ENCODE assay signal across 18 mouse cellular contexts in genomic region chr11:49061865-49062264, GRCm38 (mm10). TPM values are rescaled to one million over a fixed set of nuclear protein-coding genes. Genes with fewer than 3 reads are reported as not detected.
DNase-seq lines count a peak whose midpoint lies in the region; ATAC-seq lines count a peak whose summit lies in the region.
"Not testable (repeated sequence)": the region's sequence is repeated elsewhere in the genome, so short reads cannot be mapped to it uniquely, and the experiment has no call there.
"Had no signal": no experiment of that assay in that cellular context is flagged by ENCODE, and none has a peak within 500 bp of the region (broad histone marks: within the 10 kb centered on the region; RNA-seq: fewer than 3 reads in every experiment).

No protein-coding gene starts in this region.

- peaks cover 34% of the 10 kb centered on the region for H3K79me2 ChIP-seq in macrophage (ENCODE audit: inconsistent target)

- ATAC-seq in granulocyte monocyte progenitor cell, adult 5-6 weeks (replicated peaks; ENCODE audit: poor library complexity, severe bottlenecking): 0 out of 2 replicates have a peak, but pooled peaks have one; percentile 18
- ATAC-seq in inflammation-experienced regulatory T-cells, adult 6 months: peak; percentile 74
- ATAC-seq in neutrophil, adult 5-6 weeks (ENCODE audit: extremely low read depth, insufficient number of reproducible peaks, low FRiP score, poor library complexity, severe bottlenecking): peak; percentile 37; the same call in 1 of the 2 replicates

- DNase-seq in CD4-positive, CD25-positive, alpha-beta regulatory T cell, adult 2 months (ENCODE audit: low read depth, low spot score): peak; percentile 47
- peak; percentile 5 for DNase-seq in thymus, postnatal 14 days

- not testable (repeated sequence) for H3K36me3 ChIP-seq in macrophage (ENCODE audit: inconsistent target)

- WGBS in macrophage (ENCODE audit: missing documents): 50% methylated on average over 1 of the region's 2 CpGs

- peak overlapping the region; percentile 24 for H3K27ac ChIP-seq in brown adipose tissue, adult 24 weeks (replicated peaks; ENCODE audit: low read depth, low read length)
- not testable (repeated sequence) for H3K27ac ChIP-seq in macrophage

- H3K4me1 ChIP-seq in brown adipose tissue, adult 24 weeks (ENCODE audit: control insufficient read depth, insufficient read depth, insufficient read length, low read length): not testable (repeated sequence)

- peak overlapping the region; percentile 56 for H3K4me3 ChIP-seq in brown adipose tissue, adult 24 weeks (ENCODE audit: insufficient read depth, low read depth, low read length)
- H3K4me3 ChIP-seq in macrophage (ENCODE audit: inconsistent target): peak overlapping the region; percentile 13; the same call in 1 of the 2 replicates

RNA-seq across cellular contexts. Expression of gene Tgtp2, which starts 2.1 kb away (rescaled TPM):
- polyA plus RNA-seq in brown adipose tissue, adult 24 weeks (2012; ENCODE audit: insufficient read depth, insufficient read length, missing spikeins): 19.9 and 29.5 TPM in 2 replicates
- total RNA-seq in granulocyte monocyte progenitor cell, adult 5-6 weeks (2014; fragmentation: Nextera tagmentation): 6.8 and 8.9 TPM in 2 replicates
- 27.9 and 40.5 TPM in 2 replicates for total RNA-seq in granulocyte monocyte progenitor cell, adult 5-6 weeks (2017)
- 100 to 1,000 TPM; 344 to 542 (median 352) TPM for polyA plus RNA-seq in inflammation-experienced regulatory T-cells, adult 6 months (2017; shearing (Covaris generic))
- 100 to 1,000 TPM in 13 of 26 experiments, 10 to 100 TPM in 8, 1 to 10 TPM in 5; 3.2 to 381 (median 96.4) TPM for total RNA-seq in macrophage (2018; cell fraction: chromatin; rRNA removed)
- 100 to 1,000 TPM in 14 of 26 experiments, 10 to 100 TPM in 12; 22.0 to 727 (median 214) TPM for total RNA-seq in macrophage (2018; cell fraction: cytosol; rRNA removed)
- 100 to 1,000 TPM in 15 of 26 experiments, 10 to 100 TPM in 11; 14.5 to 657 (median 295) TPM for total RNA-seq in macrophage (2018; cell fraction: nucleus; rRNA removed)
- 27.3 to 134 TPM (median 32.0 TPM) in 3 replicates for polyA plus RNA-seq in macrophage (2018)
- 76.6 and 92.3 TPM in 2 replicates for total RNA-seq in neutrophil, adult 5-6 weeks (2017)
- polyA plus RNA-seq: embryonic facial prominence, embryonic 10.5 days; erythroblast, embryonic 14.5 days; forebrain, embryonic 11.5 days; forebrain, embryonic 15.5 days; heart, embryonic 11.5 days; hindbrain, embryonic 10.5 days; hindbrain, embryonic 14.5 days had no signal

RNA-seq across cellular contexts. Expression of gene 9930111J21Rik2, which starts 10.8 kb away (rescaled TPM):
- polyA plus RNA-seq in brown adipose tissue, adult 24 weeks (2012; ENCODE audit: insufficient read depth, insufficient read length, missing spikeins): 1.8 and 4.0 TPM in 2 replicates
- total RNA-seq in granulocyte monocyte progenitor cell, adult 5-6 weeks (2014; fragmentation: Nextera tagmentation): 40.1 and 45.9 TPM in 2 replicates
- total RNA-seq in granulocyte monocyte progenitor cell, adult 5-6 weeks (2017): 29.3 and 35.2 TPM in 2 replicates
- 100 to 1,000 TPM; 118 to 148 (median 136) TPM for polyA plus RNA-seq in inflammation-experienced regulatory T-cells, adult 6 months (2017; shearing (Covaris generic))
- 100 to 1,000 TPM in 21 of 26 experiments, 10 to 100 TPM in 5; 39.0 to 542 (median 279) TPM for total RNA-seq in macrophage (2018; cell fraction: chromatin; rRNA removed)
- 100 to 1,000 TPM in 19 of 26 experiments, 10 to 100 TPM in 7; 41.5 to 220 (median 127) TPM for total RNA-seq in macrophage (2018; cell fraction: cytosol; rRNA removed)
- 100 to 1,000 TPM in 19 of 26 experiments, 10 to 100 TPM in 7; 48.5 to 419 (median 203) TPM for total RNA-seq in macrophage (2018; cell fraction: nucleus; rRNA removed)
- 39.3 to 117 TPM (median 92.6 TPM) in 3 replicates for polyA plus RNA-seq in macrophage (2018)
- 335 and 370 TPM in 2 replicates for total RNA-seq in neutrophil, adult 5-6 weeks (2017)
- polyA plus RNA-seq: erythroblast, embryonic 14.5 days; heart, embryonic 11.5 days had no signal

RNA-seq across cellular contexts. Expression of gene Ifi47, which starts 14.5 kb away (rescaled TPM):
- 2.9 and 4.6 TPM in 2 replicates for polyA plus RNA-seq in brown adipose tissue, adult 24 weeks (2012; ENCODE audit: insufficient read depth, insufficient read length, missing spikeins)
- total RNA-seq in granulocyte monocyte progenitor cell, adult 5-6 weeks (2014; fragmentation: Nextera tagmentation): 84.9 and 101 TPM in 2 replicates
- 45.8 and 73.5 TPM in 2 replicates for total RNA-seq in granulocyte monocyte progenitor cell, adult 5-6 weeks (2017)
- polyA plus RNA-seq in inflammation-experienced regulatory T-cells, adult 6 months (2017; shearing (Covaris generic)): 100 to 1,000 TPM; 364 to 477 (median 416) TPM
- total RNA-seq in macrophage (2018; cell fraction: chromatin; rRNA removed): 100 to 1,000 TPM in 13 of 26 experiments, 10 to 100 TPM in 11, 1 to 10 TPM in 2; 6.9 to 403 (median 98.1) TPM
- 100 to 1,000 TPM in 15 of 26 experiments, 10 to 100 TPM in 11; 52.2 to 394 (median 215) TPM for total RNA-seq in macrophage (2018; cell fraction: cytosol; rRNA removed)
- 100 to 1,000 TPM in 16 of 26 experiments, 10 to 100 TPM in 10; 27.4 to 356 (median 184) TPM for total RNA-seq in macrophage (2018; cell fraction: nucleus; rRNA removed)
- 34.8 to 249 TPM (median 64.0 TPM) in 3 replicates for polyA plus RNA-seq in macrophage (2018)
- total RNA-seq in neutrophil, adult 5-6 weeks (2017): 36.2 and 38.1 TPM in 2 replicates
- polyA plus RNA-seq: erythroblast, embryonic 14.5 days had no signal

RNA-seq across cellular contexts. Expression of gene Olfr1396, which starts 52.8 kb away (rescaled TPM):
- 0.38 TPM in 1 of 2 replicates, not detected in the other for polyA plus RNA-seq in brown adipose tissue, adult 24 weeks (2012; ENCODE audit: insufficient read depth, insufficient read length, missing spikeins)
- total RNA-seq in granulocyte monocyte progenitor cell, adult 5-6 weeks (2014; fragmentation: Nextera tagmentation): not detected in 2 replicates
- not detected in 2 replicates for total RNA-seq in granulocyte monocyte progenitor cell, adult 5-6 weeks (2017)
- under 1 TPM in 2 of 3 experiments, not detected in 1; 0.67 to 0.74 TPM for polyA plus RNA-seq in inflammation-experienced regulatory T-cells, adult 6 months (2017; shearing (Covaris generic))
- under 1 TPM in 2 of 26 experiments, not detected in 24; 0.38 to 0.63 TPM for total RNA-seq in macrophage (2018; cell fraction: chromatin; rRNA removed)
- not detected for total RNA-seq in macrophage (2018; cell fraction: cytosol; rRNA removed)
- total RNA-seq in macrophage (2018; cell fraction: nucleus; rRNA removed): under 1 TPM in 2 of 26 experiments, not detected in 24; 0.14 to 0.36 TPM
- polyA plus RNA-seq in macrophage (2018): not detected in 3 replicates
- total RNA-seq in neutrophil, adult 5-6 weeks (2017): not detected in 2 replicates
- total RNA-seq: gastrocnemius, adult 8-10 months; gastrocnemius, postnatal 36 days had no signal
- polyA plus RNA-seq: C2C12; embryonic facial prominence, embryonic 10.5 days; erythroblast, embryonic 14.5 days; forebrain, embryonic 11.5 days; forebrain, embryonic 15.5 days; G1E; heart, embryonic 11.5 days; hindbrain, embryonic 10.5 days; hindbrain, embryonic 14.5 days had no signal

Comparison
In these comparisons a context has a peak if more than half of its experiments do, and no peak if none do; other contexts are left out.
1. ATAC-seq: peak in every context shown above with its lines; median percentile 74 in inflammation-experienced regulatory T-cells, adult 6 months; 37 in neutrophil, adult 5-6 weeks; 18 in granulocyte monocyte progenitor cell, adult 5-6 weeks.